Mouse (Mus musculus): Measurements from ENCODE around the gene Calm2. TPM values are rescaled to one million over a fixed set of nuclear protein-coding genes. Genes with fewer than 3 reads are reported as not detected.

Gene Calm2
- polyA plus RNA-seq, 1 experiment from 2014 or later = 1,888 TPM

DNA sequence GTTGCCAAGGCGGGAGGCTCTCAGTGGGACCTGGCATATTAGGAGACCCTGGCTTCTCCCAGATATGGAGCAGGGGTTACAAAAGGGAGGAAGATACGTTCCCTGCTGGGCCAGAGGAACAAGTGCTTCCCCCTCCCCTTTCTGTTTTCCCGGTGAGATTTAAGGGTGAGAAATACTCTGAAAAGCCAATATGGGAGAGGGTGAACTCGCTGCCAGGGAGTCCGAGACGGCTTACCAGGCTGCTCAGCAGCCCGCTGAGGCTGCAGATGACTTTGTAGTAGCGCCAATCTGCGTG, 26.7 kb upstream of the Calm2 start:
- no peaks in the 10 kb centered on the region for H3K9me3 ChIP-seq
- no peaks in the 10 kb centered on the region for H3K27me3 ChIP-seq (replicated peaks)
- H3K4me3 ChIP-seq = peak overlapping the region; percentile 26
- peak; percentile 5; the same call in 1 of the 2 replicates for ATAC-seq (ENCODE audit: low FRiP score, low read depth)
- H3K27ac ChIP-seq = no peak overlapping the region
- peak overlapping the region; percentile 70 for H3K4me2 ChIP-seq (replicated peaks)
- H3K9ac ChIP-seq = peak overlapping the region; percentile 40; the same call in 1 of the 2 replicates
- H3K4me1 ChIP-seq = peaks cover 24% of the 10 kb centered on the region
- no peaks in the 10 kb centered on the region for H3K36me3 ChIP-seq
- WGBS = 7% methylated on average over 9 of the region's 9 CpGs

DNA sequence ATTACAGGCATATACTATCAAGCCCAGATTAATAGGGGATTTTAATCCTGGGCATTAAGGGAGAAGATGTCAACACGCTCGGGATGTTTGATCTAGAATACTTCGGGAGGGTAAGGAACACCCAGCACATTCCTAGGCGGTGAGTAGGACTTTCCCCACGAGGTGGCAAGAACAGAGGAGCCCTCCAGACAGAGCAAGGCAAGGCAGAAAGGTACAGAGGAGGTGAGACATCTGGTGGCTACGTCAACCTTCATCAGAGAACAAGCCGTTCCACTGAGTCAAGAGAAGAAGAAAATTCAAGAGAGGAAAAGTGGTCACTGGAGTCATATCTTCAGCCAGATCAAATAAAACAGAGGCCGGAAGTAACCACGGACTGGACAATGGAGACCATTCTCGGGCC, 26.1 kb upstream of the Calm2 start:
- H3K4me3 ChIP-seq = no peak overlapping the region
- no peaks in the 10 kb centered on the region for H3K36me3 ChIP-seq
- no peak for ATAC-seq (ENCODE audit: low FRiP score, low read depth)
- H3K4me1 ChIP-seq = peaks cover 23% of the 10 kb centered on the region
- H3K27ac ChIP-seq = no peak overlapping the region
- 55% methylated on average over 10 of the region's 10 CpGs for WGBS
- H3K9me3 ChIP-seq = no peaks in the 10 kb centered on the region
- no peaks in the 10 kb centered on the region for H3K27me3 ChIP-seq (replicated peaks)
- H3K9ac ChIP-seq = no peak overlapping the region
- H3K4me2 ChIP-seq (replicated peaks) = no peak overlapping the region

DNA sequence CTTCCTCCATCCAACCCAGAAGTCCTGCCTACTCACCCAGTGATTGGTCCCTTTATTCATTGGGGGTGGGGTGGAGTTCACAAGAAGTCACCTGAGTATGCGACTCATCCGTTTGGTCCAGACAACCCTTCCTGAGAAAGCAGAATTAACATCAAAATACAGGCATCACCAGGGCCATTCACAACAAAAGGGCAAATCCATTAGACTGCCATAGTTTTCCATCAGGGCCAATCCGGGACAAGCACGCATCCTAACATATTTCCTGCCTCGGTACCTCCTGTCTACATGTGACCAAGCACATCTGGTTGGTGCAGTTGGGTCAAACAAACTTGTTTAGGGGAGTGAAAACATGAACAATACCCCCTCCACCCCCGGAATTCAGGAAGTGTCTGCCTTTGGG, 24.9 kb upstream of the Calm2 start:
- Histone ChIP-seq H3K27ac (no peak overlapping the region), H3K27me3 (replicated peaks) (no peaks in the 10 kb centered on the region), H3K4me1 (peaks cover 19% of the 10 kb centered on the region), H3K36me3 (no peaks in the 10 kb centered on the region), H3K9me3 (no peaks in the 10 kb centered on the region), H3K9ac (no peak overlapping the region), H3K4me3 (no peak overlapping the region), H3K4me2 (replicated peaks) (no peak overlapping the region)
- no peak for ATAC-seq (ENCODE audit: low FRiP score, low read depth)
- WGBS = 60% methylated on average over 6 of the region's 6 CpGs

DNA sequence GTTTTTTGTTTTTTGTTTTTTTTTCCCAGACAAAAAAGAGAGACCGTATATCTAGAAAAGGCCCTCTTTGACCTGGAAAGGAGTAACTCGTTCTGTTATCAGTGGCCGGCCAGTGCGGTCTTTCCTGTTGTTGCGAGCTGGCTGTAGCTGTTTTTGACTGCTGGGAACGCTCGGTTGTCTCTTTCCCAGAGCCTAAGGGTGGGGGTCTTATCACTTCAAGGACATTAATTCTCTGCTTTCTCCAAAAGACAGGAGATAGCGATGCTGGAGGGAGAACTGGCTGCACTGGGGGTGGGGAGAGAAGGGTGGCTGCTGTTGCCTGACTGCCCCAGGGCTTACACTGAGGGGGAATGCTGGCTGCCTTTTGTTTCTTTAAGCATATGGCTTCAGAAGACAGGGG, 24.1 kb upstream of the Calm2 start:
- Histone ChIP-seq H3K4me3 (no peak overlapping the region), H3K36me3 (no peaks in the 10 kb centered on the region), H3K4me1 (peaks cover 19% of the 10 kb centered on the region), H3K27me3 (replicated peaks) (no peaks in the 10 kb centered on the region), H3K4me2 (replicated peaks) (no peak overlapping the region), H3K9me3 (no peaks in the 10 kb centered on the region), H3K27ac (no peak overlapping the region), H3K9ac (no peak overlapping the region)
- 75% methylated on average over 8 of the region's 8 CpGs for WGBS
- ATAC-seq (ENCODE audit: low FRiP score, low read depth) = no peak

DNA sequence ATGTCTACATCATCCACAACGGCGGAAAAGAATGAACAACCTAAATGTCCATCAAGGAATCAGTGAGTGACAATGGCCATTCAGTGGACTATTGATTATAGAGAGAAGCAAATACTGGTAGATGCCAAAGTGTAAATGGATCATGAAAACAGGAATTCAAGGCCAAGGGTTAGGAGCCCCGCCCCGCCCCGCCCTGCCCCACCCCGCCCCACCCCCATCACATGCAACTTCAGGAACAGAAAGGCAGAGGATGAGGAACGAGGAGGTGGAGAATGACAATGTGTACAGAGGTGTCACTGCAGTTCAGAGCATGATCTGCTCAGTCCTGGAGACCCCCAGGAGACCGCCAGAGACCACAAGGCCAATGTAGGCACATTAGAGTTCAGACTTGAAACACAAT, 23.5 kb upstream of the Calm2 start:
- H3K9me3 ChIP-seq = no peaks in the 10 kb centered on the region
- H3K27ac ChIP-seq = no peak overlapping the region
- no peak overlapping the region for H3K4me3 ChIP-seq
- no peak overlapping the region for H3K4me2 ChIP-seq (replicated peaks)
- ATAC-seq (ENCODE audit: low FRiP score, low read depth) = no peak
- H3K36me3 ChIP-seq = no peaks in the 10 kb centered on the region
- WGBS = 72% methylated on average over 8 of the region's 8 CpGs
- peaks cover 19% of the 10 kb centered on the region for H3K4me1 ChIP-seq
- H3K27me3 ChIP-seq (replicated peaks) = no peaks in the 10 kb centered on the region
- no peak overlapping the region for H3K9ac ChIP-seq

DNA sequence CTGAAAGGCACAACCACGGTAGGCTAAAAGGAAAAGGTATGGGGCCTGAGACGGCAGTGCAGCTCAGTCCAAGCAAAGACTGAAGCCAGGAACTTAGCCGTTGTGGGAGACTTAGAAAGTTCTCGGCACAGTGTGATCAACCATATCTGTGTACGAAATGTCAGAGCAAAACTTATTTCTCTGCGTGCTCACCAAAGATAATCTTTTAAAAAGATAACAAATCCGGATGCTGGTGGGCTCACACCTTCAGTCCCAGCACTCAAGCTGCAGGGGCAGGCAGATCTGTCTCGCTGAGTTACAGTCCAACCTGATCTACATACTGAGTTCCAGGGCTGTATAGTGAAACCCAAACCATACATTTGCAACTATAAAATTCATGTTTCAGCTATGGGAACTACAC, 22.7 kb upstream of the Calm2 start:
- no peak for ATAC-seq (ENCODE audit: low FRiP score, low read depth)

DNA sequence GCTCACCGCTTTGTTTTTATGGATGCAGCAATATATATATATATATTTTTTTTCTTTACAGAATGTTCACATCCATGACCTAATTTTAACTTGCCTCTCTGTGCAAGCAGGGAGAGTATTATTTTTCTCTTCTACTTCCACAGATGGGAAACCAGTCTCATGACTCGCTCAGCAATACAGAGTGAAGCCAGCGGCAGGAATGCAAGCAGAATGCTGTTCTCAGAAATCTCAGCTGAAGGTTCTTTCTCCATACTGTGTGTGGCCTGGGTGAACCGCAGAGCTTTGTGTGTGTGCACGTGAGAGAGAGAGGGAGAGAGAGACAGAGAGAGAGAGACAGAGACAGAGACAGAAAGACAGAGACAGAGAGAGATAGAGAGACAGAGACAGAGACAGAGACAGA, 21.9 kb upstream of the Calm2 start:
- no peaks in the 10 kb centered on the region for H3K27me3 ChIP-seq (replicated peaks)
- no peaks in the 10 kb centered on the region for H3K9me3 ChIP-seq
- 85% methylated on average over 5 of the region's 5 CpGs for WGBS
- H3K4me2 ChIP-seq (replicated peaks) = no peak overlapping the region
- H3K9ac ChIP-seq = no peak overlapping the region
- ATAC-seq (ENCODE audit: low FRiP score, low read depth) = no peak
- no peaks in the 10 kb centered on the region for H3K36me3 ChIP-seq
- peaks cover 4% of the 10 kb centered on the region for H3K4me1 ChIP-seq
- H3K4me3 ChIP-seq = no peak overlapping the region
- H3K27ac ChIP-seq = no peak overlapping the region

More for the DNA sequence above, 22.7 kb upstream of the Calm2 start:
- H3K4me3 ChIP-seq = no peak overlapping the region
- no peak overlapping the region for H3K9ac ChIP-seq
- H3K27me3 ChIP-seq (replicated peaks) = no peaks in the 10 kb centered on the region
- H3K9me3 ChIP-seq = no peaks in the 10 kb centered on the region
- H3K36me3 ChIP-seq = no peaks in the 10 kb centered on the region
- H3K27ac ChIP-seq = no peak overlapping the region
- H3K4me1 ChIP-seq = peaks cover 13% of the 10 kb centered on the region
- 85% methylated on average over 8 of the region's 8 CpGs for WGBS
- no peak overlapping the region for H3K4me2 ChIP-seq (replicated peaks)

DNA sequence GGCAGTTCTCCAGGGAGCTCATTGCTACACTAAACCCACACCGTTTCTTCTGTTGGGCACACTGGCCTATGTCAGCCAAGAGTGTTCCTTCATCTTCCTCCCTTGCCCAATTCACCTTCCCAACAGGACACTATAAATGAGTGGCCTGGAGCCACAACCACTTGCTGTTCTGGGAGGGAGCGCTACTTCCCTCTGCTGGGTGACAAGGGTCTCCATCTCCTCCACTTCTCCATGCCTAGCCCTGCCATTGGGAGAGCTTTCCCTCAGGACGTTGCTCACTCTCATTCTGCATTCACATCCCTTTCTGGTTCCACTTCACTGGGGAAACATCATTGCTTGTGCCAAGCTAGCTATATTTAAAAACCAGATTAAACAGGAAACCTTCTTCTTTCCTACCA, 14.8 kb upstream of the Calm2 start:
- Histone ChIP-seq H3K27ac (no peak overlapping the region), H3K9me3 (no peaks in the 10 kb centered on the region), H3K4me1 (peaks cover 45% of the 10 kb centered on the region), H3K27me3 (replicated peaks) (no peaks in the 10 kb centered on the region), H3K9ac (no peak overlapping the region), H3K4me2 (replicated peaks) (peak overlapping the region; percentile 46; the same call in 1 of the 2 replicates), H3K36me3 (no peaks in the 10 kb centered on the region), H3K4me3 (no peak overlapping the region)
- no peak for ATAC-seq (ENCODE audit: low FRiP score, low read depth)
- WGBS = 48% methylated on average over 3 of the region's 3 CpGs

DNA sequence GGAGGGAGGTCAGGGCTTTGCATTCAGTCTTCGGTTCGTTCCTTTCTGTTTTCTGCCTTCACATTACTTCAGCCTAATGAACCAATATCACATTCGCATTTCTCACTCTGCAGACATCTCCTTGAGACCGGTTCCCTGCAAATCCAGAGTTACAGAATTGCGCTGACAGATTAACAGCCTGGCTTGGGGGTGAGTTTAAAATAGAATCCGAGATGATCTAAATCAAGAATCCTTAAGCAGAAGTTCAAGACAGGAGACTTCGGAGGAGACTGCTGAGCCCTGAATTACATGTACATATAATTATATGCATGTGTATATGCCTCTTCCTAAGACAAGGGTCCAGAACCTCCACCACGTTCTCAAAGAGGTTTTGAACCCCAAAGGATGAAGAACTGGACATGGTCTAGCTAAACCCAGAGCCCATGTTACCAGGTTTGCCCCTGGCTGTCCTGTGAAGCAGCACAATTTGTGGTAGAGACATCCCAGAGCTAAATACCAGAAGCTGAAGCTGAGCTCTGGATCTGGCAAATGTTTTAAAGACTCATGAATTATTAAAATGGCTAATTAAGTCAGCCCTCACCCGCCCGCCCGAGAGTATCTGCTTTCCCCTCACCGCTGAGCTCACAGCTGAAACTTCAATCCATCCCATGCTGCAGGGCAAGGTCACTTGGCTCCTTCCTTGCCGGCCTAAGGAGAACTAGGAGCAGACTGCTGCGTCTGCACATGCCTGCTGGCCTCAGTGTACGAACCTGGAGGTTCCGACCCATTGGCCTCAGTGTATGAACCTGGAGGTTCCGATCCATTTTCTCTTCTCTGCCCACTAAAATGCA, 14.1 kb upstream of the Calm2 start:
- H3K9ac ChIP-seq = no peak overlapping the region
- H3K9me3 ChIP-seq = no peaks in the 10 kb centered on the region
- peaks cover 45% of the 10 kb centered on the region for H3K4me1 ChIP-seq
- H3K27me3 ChIP-seq (replicated peaks) = no peaks in the 10 kb centered on the region
- ATAC-seq (ENCODE audit: low FRiP score, low read depth) = peak; percentile 63
- WGBS = 27% methylated on average over 17 of the region's 17 CpGs
- no peaks in the 10 kb centered on the region for H3K36me3 ChIP-seq
- no peak overlapping the region for H3K4me3 ChIP-seq
- peak overlapping the region; percentile 54; the same call in 1 of the 2 replicates for H3K27ac ChIP-seq
- peak overlapping the region; percentile 46 for H3K4me2 ChIP-seq (replicated peaks)

DNA sequence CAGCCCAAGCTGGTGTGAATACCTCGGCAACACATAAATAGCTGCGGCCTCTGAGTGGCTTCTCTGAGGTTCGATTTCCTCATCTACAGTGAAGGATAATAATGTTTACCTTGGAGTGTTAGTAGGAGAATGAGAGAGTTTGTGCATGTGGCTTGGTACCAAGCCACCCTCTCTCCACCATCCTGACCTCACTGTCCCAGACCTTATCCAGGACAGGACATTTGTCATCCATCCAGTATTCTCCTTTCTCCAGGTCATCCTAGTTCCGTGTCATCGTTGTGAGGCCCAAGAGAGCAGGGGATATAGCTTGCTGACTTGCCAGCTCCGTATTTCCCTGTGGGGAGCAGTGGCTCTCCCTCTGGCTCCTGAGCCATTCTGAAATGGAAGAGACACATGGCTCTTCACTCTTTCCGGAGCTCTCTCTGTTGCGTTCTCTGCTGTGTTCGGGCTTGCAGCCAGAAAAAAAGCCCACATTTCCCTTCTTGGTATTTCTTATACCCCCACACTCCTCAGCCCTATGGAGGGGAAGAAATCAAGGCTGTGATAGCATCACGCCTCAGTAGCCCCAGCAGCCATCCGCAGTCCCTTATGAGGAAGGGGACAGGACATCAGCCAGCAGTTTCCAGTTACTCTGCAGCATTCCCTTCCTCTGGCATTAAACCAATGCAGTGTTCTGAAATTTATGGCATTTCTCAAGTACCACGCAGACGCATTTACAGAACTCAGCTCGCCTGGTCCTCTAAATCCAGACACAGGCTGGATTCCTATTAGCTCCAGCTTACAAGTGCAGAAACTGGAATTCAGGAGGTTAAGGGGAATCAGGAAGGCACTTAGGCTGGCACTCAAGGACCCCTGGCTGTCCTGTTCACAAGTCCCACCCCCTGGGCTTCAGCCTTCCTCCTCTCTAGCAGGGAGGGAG, 13.3 kb upstream of the Calm2 start:
- H3K4me3 ChIP-seq = no peak overlapping the region
- H3K27me3 ChIP-seq (replicated peaks) = no peaks in the 10 kb centered on the region
- H3K4me2 ChIP-seq (replicated peaks) = peak overlapping the region; percentile 46
- no peaks in the 10 kb centered on the region for H3K36me3 ChIP-seq
- peaks cover 45% of the 10 kb centered on the region for H3K4me1 ChIP-seq
- H3K9ac ChIP-seq = no peak overlapping the region; the same call in 1 of the 2 replicates
- no peaks in the 10 kb centered on the region for H3K9me3 ChIP-seq
- peak overlapping the region; percentile 54; the same call in 1 of the 2 replicates for H3K27ac ChIP-seq
- WGBS = 24% methylated on average over 14 of the region's 14 CpGs
- ATAC-seq (ENCODE audit: low FRiP score, low read depth) = peak; percentile 57

DNA sequence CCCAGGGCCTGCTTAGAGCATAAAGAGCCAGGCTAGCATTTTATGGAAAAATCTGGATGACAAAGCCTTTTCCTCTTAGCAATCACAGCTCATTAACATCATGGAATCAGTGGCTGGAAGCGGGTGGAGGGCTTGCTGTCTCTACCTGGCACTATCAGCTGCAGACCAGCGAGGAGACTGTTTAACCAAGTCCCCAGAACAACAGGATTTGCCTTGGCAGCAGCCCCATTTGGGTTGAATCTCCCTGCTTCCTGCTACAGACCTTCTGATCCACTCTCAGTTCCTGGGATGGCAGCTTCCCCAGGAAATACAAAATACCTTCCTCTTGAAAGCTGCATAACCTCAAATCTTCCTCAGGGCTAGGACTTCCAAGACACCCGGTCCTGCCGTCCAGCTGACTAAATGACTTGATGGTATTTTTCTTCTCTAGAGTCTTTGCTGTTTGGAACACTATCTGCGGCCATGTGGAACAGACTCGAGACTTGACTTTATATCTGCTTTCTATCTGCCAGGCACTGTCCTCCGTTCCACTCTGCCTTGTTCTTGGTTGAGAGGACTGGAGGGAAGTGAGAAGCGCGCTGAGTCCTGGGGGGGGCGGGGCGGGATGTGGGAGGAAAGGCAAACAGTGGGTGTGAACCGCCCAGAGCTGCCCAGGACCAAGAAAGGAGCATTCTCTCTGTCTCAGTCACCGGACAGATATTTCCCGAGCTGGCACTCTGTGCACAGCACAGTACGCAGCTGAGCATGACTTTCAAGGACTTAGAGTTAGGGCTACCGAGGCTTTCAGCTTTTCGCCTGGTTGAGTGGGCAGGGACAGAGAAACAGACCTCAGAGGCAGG, 12.4 kb upstream of the Calm2 start:
- 15% methylated on average over 14 of the region's 17 CpGs for WGBS
- no peak overlapping the region; the same call in 1 of the 2 replicates for H3K27ac ChIP-seq
- ATAC-seq (ENCODE audit: low FRiP score, low read depth) = 0 out of 2 replicates have a peak, but pooled peaks have one; percentile 21
- no peak overlapping the region for H3K4me3 ChIP-seq
- no peaks in the 10 kb centered on the region for H3K9me3 ChIP-seq
- no peaks in the 10 kb centered on the region for H3K36me3 ChIP-seq
- no peaks in the 10 kb centered on the region for H3K27me3 ChIP-seq (replicated peaks)
- H3K4me1 ChIP-seq = peaks cover 45% of the 10 kb centered on the region
- H3K4me2 ChIP-seq (replicated peaks) = peak overlapping the region; percentile 46
- peak overlapping the region; percentile 13; the same call in 1 of the 2 replicates for H3K9ac ChIP-seq
